Mouse (Mus musculus): ENCODE data around the gene Kalrn.

Kalrn gene

GRCm38 (mm10) chr16:34262731-34263460 lies 310.4 kb downstream of the Kalrn start:
- DNase-seq (ENCODE audit: low read depth), result no peak

DNA sequence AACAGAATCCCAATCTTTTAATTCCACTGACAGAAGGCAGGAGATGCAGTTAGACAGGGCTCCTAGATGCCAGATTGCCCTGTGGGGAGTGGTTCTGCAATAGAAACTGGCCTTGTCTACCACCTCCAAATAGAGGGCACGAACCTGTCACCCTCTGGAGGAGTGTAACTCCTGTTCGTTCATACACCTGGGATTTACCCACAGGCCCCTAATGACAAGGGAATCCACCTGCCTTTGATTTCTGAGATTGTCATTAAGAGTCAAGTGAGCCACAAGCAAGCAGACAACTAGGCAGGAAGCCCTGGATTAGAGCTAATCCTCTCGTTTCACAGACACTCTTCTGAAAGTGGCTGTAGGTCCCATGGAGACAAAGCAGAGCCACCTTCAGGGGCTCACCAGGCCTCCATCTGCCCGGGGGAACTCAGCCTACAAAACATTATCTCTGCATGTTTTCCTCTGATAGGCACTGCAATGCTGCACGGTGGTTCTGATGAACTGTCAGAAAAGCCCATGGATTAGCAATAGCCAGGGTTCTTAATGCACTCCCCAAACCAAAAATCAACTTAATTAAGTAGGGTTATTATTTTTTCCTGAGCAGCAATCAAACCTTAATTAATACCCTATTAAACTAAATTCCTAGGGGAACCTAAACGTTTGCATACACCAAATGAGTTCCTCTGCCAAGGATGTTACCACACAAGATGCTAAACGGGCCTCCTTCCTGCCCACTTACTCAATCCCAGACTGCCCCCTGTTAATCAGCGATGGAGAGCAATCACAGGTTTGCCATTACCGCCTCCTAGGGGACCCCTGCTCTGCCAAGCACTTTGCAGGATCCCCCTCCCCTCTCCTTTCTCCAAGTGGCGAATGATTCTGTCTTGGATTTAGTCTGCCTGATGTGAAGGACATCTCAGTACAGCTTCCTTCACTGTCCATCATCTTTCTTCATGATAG lies 312.1 kb downstream of the Kalrn start:
- DNase-seq (ENCODE audit: low read depth), result no peak

GRCm38 (mm10) chr16:34254646-34255022 lies 318.7 kb downstream of the Kalrn start:
- DNase-seq (ENCODE audit: low read depth), result no peak

DNA sequence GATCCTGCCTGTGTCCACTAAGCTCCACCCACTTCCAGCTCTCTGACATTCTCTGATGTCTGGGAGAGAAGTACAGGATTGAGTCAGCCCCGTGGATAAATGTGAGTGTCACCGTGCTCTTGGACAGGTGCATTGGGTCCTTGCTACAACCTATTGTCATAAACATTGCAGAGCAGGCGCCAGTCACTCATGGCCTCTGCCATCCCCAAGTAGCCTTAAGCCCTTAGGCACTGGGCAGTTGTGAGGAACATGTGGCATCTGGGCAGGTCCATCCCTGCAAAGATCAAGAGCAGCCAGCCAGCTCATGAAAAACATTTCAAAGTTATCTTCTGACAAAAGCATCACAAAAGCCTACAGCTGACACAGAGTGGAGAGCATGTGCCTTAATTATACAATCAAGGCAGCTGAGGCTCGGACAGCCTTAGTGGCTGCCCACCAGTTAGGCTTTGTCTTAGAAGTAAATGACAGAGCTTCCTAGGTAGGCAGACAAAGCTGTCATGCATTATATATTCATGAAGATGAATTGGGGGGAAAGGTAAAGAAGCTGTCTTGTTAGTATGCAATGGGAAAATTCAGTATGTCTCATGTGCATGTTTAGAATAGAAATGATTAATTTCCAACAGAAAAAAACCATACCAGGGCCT lies 319.2 kb downstream of the Kalrn start:
- DNase-seq (ENCODE audit: low read depth), result no peak

DNA sequence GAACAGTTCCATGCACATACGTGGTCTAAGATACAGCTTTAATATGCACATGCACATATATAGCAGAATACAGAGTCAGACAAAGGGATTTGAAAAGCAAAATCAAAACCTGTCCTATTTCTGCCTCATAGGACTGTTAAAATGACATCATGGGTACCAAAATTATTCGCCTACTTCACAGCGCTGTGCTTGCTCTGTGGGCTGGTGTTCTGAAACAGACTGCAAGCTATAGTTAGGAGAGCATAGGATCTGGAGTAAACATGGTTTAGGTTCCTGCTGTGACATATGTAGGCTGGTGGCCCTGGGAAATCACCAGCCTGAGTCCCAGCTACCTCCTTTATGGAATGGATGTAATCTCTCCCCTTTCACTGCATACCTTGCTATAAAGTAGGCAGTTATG lies 320.7 kb downstream of the Kalrn start:
- no peak for DNase-seq (ENCODE audit: low read depth)

DNA sequence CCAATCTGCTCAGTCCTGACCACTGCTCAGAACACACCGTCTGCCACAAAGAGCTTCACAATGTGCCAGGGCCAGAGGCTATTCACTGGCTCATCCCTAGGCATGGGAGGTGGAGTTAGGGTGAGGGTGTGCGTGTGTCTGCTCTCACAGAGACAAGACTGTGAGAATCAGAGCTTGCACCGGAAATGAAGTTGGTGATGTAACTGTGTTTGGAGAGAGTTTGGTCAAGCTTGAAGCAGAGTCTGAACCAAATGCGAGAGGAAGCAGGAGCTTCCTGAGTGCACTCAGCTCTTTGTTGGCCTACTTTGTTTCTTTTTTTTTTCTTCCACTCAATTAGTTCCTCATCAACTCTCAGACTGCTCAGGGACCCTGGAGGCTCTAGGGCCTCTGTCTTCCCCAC lies 325.1 kb downstream of the Kalrn start:
- no peak for DNase-seq (ENCODE audit: low read depth)

DNA sequence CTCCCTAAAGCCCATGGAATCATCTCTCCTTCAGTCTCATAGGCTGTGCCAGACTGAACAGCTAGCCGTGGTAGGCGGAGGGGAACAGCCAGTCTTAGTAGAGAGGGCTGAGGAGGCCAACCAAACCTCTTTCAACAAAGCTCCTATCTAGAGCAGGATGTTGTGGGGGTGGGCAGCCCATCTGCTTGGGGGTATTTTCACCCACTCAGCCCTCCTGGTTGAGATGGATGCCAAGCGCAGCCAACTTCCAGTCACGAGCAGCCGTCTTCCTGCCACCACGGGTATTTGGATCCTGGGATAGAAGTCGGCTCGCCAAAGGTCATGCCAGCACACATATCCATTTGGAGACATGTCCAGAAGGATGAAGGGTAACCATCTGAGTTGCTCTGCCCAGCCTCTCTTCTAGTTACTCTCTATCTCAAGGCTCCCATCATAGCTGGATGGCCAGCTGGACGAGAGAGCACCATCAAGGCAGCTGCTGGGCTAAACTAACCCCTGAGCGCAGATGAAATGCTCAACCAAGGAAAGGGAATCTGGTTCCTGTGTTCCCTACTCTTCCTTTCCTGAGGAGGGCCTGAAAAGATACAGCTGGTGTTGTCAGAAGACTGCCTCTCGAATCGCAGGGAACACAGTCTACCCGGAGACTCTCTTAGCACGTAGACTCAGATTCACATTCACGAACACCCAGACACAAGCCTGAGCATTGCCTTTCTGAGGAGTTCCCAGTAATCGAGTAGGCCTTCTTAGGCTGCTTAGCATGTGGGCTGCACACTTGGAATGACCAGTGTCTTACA lies 331.2 kb downstream of the Kalrn start:
- no peak for DNase-seq (ENCODE audit: low read depth)

- no peak for DNase-seq (ENCODE audit: low read depth)
Observed at GRCm38 (mm10) chr16:34239618-34240017, 333.7 kb downstream of the Kalrn start.

- DNase-seq (ENCODE audit: low read depth), result peak; percentile 12
Observed at GRCm38 (mm10) chr16:34236898-34237611, 336.3 kb downstream of the Kalrn start.

DNA sequence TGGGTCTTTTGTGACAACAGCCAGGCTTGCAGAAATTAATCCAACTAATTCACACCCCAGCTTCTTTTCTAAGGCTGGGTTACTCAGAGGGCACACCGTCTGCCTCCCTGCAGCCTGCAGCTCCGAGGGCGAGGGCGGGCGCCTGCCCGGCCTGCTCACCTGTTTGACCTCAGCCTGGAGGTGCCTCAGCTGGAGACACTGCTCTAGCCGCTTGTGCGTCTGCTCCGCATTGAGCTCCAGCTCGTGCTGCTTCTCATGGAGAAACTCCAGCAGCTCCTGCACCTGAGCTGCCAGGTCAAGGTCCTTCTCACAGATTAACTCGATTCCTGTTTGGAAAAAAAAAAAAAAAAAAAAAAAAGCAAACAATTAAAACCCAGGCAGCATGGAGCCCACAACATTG lies 338.2 kb downstream of the Kalrn start:
- DNase-seq (ENCODE audit: low read depth), result no peak

DNA sequence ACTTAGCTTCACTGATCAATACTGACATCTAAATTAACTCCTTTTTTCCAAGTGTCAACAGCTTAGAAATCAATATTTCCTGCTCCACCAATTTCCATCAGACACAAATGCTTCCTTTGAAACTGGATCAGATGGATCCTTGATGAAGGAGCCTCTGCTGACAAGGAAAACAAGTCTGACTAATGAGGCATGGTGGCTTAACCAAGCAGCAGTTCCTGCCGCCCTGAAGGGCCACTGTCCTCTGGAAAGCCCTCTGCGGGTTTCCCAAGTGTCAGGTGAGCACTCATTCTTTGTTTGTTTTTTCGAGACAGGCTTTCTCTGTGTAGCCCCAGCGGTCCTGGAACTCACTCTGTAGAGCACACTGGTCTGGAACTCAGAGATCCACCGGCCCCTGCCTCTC lies 341.4 kb downstream of the Kalrn start:
- DNase-seq (ENCODE audit: low read depth), result no peak

- DNase-seq (ENCODE audit: low read depth), result no peak
Observed at GRCm38 (mm10) chr16:34231146-34231545, 342.2 kb downstream of the Kalrn start.

DNA sequence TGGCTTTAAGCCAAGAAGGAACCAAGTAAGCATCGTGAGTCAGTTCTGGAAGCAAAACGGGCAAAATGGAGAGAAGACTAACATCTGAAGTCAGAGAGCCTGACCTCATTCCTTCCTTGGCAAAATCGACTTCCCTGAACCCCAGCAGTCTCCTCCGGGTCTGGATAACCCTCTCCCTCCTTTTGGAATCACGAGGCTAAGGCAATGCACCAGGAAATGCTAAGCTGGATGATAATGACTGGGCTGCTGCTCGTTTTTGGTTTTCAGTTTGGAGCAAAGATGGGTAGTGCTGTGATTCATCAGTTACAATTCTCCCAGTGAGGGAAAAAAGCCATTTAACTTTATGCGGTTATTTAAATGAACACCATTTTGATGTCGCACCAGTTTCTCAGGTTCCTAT lies 344.0 kb downstream of the Kalrn start:
- DNase-seq (ENCODE audit: low read depth), result no peak

DNA sequence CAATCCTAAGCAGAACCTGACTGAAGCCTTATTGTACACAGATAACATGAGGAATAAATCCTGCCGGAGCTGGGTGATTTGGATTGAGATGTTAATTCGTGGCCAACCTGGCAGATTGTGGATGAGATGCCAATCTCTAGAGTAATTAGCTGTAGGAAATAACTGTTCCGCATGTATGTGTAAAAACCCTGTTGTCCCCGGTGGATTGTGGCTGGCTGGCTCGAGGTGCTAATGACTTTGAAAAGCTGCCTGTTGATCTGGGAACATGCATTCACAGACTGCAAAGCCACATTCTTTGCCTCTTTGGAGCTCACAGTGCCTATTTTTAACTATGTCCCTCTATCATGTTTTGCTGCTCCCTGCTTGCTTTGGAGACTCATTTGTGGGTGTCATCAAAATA lies 344.7 kb downstream of the Kalrn start:
- no peak for DNase-seq (ENCODE audit: low read depth)

GRCm38 (mm10) chr16:34212160-34212559 lies 361.2 kb downstream of the Kalrn start:
- no peak for DNase-seq (ENCODE audit: low read depth)

DNA sequence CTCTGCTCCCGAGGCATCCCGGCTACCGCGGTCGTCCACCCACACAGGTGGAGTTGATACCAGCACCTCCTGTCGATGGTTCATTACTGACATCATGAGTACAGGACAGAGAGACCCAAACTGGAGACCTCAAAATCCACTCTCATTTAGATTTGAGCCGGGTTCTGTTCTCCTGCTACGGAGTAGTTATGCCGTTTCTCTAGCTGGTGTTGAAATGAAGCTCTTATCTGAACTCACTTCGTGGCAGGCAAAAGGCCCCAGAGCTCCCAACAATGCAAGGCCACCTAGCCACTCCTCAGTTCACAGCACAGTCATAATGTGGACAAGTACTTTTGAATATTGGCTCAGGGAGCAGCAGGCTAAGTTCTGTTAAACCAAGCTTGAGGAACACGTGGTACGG lies 362.1 kb downstream of the Kalrn start:
- DNase-seq (ENCODE audit: low read depth), result no peak

DNA sequence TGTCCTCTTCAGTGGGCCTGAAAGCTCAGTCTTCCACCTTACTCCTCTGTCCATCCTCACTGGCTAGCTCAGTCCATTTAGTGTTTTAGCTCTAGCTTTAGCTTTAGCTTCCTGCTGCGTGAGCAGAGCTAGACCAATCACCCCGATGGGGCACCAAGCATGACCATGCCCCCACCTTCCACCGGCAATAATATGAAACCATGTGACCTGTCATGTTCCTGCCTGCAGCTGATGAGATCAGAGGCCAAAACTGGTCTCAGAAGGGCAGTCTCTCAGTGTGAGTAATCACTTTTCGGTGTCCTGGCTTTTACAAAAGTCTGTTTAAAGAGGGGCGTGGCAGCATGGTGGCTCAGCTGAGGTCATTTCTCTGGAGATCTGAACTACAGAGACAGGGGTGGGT lies 364.6 kb downstream of the Kalrn start:
- DNase-seq (ENCODE audit: low read depth), result no peak

- DNase-seq (ENCODE audit: low read depth), result no peak
Observed at GRCm38 (mm10) chr16:34207972-34208371, 365.4 kb downstream of the Kalrn start.

- DNase-seq (ENCODE audit: low read depth), result no peak
Observed at GRCm38 (mm10) chr16:34204527-34205139, 368.7 kb downstream of the Kalrn start.

- DNase-seq (ENCODE audit: low read depth), result no peak
Observed at GRCm38 (mm10) chr16:34199543-34199942, 373.8 kb downstream of the Kalrn start.

Data from fibroblast of lung, adult 2 months (primary cell).